In genomic region chr10:66371756-66372155, GRCm38 (mm10) we compare ENCODE assay signal across 17 mouse cellular contexts.
DNase-seq lines count a peak whose midpoint lies in the region.
"Had no signal": no experiment of that assay in that cellular context is flagged by ENCODE, and none has a peak within 500 bp of the region (broad histone marks: within the 10 kb centered on the region; RNA-seq: fewer than 3 reads in every experiment).

No protein-coding gene starts in this region.

- DNase-seq in Muller cell, postnatal 12 days (ENCODE audit: inconsistent ontology term): peak; percentile 55
- DNase-seq in retina, embryonic 14.5 days (ENCODE audit: low spot score): peak; percentile 67
- DNase-seq in retina, postnatal 1 day: peak; percentile 90
- DNase-seq in thymus, postnatal 0 days (ENCODE audit: low spot score): no peak
- no peak for DNase-seq in lung, adult 18-20 months
- DNase-seq in lung, postnatal 25 days (ENCODE audit: low spot score): no peak
- DNase-seq: adrenal gland, adult 2 months; adrenal gland, adult 8-10 months; adrenal gland, postnatal 10 days; adrenal gland, postnatal 14 days; adrenal gland, postnatal 25 days; adrenal gland, postnatal 36 days; B cell, adult 2 months; cerebellum, adult 11 months; cerebellum, adult 11-12 months; cerebellum, adult 18-20 months; cerebellum, adult 2 months had no signal

Comparison
In these comparisons a context has a peak if more than half of its experiments do, and no peak if none do; other contexts are left out.
1. DNase-seq: peak in Muller cell, postnatal 12 days (single experiment), retina, embryonic 14.5 days (single experiment) and retina, postnatal 1 day (single experiment); none in thymus, postnatal 0 days (single experiment), lung, adult 18-20 months (0 of 2) and lung, postnatal 25 days (single experiment).